Mouse (Mus musculus): Measurements from ENCODE around the gene Gm2663. TPM values are rescaled to one million over a fixed set of nuclear protein-coding genes. Genes with fewer than 3 reads are reported as not detected.

Gm2663 gene
- total and polyA plus RNA-seq, 3 experiments = not detected

DNA sequence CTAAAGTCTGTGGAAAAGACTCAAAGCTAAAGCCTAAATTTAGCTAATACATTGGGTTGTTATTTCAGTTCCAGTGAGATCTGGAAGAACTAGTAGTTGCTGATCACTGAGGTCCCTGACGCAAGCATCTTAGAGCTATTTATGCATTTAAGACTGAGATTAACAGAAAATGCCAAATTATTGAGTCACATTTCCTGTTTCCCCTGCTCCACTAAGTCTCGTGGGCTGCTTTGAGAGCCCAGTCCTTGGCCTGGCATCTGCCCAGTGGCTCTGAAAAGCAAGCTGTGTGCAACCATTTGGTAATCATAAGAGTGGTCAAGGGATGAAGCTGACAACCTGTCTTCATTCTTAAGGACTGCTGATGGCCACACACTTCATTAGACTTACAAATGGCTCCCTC lies 27.8 kb upstream of the Gm2663 start:
- DNase-seq (ENCODE audit: extremely low read depth) = no peak
- TF ChIP-seq MAX (IDR thresholded peaks at IDR 0.05; ENCODE audit: low read length) (no peak), CTCF (conservative IDR thresholded peaks at IDR 0.05 in 1 of 2, IDR thresholded peaks at IDR 0.05 in 1 of 2; ENCODE audit: low read depth in 2 of 2, low read length in 2 of 2) (no peak), MYC (IDR thresholded peaks at IDR 0.05; ENCODE audit: low read depth, low read length) (no peak), HCFC1 (IDR thresholded peaks at IDR 0.05; ENCODE audit: low read depth, low read length) (no peak), PAX5 (IDR thresholded peaks at IDR 0.05; ENCODE audit: low read length) (no peak), MXI1 (IDR thresholded peaks at IDR 0.05; ENCODE audit: low read depth, low read length) (no peak), CHD1 (IDR thresholded peaks at IDR 0.05; ENCODE audit: low read depth, low read length) (no peak), KAT2A (IDR thresholded peaks at IDR 0.05; ENCODE audit: insufficient replicate concordance, low read length) (no peak), RCOR1 (conservative IDR thresholded peaks at IDR 0.05; ENCODE audit: low read depth, low read length) (no peak)
- in situ Hi-C loops (cut with MboI; ENCODE audit: low pct_ligation_motif_present, low pct_unique_long_range_greater_than_20kb, low sequenced_read_pairs) (no loop called here), dilution Hi-C loops (cut with MboI; ENCODE audit: extremely low pct_ligation_motif_present, extremely low pct_unique_long_range_greater_than_20kb, low sequenced_read_pairs) (no loop called here)
- Histone ChIP-seq H3K36me3 (replicated peaks in 1 of 2; ENCODE audit: control insufficient read depth in 1 of 2, insufficient read depth in 1 of 2, low read length in 1 of 2) (no peaks in the 10 kb centered on the region), H3K9me3 (replicated peaks; ENCODE audit: low read length) (no peaks in the 10 kb centered on the region), H3K27ac (ENCODE audit: insufficient read depth, low read depth) (no peak overlapping the region), H3K27me3 (replicated peaks) (no peaks in the 10 kb centered on the region), H3K4me3 (replicated peaks in 1 of 3; ENCODE audit: low read depth in 2 of 3, low read length in 2 of 3, poor library complexity in 1 of 3) (no peak overlapping the region), H3K9ac (ENCODE audit: insufficient read depth, low read depth) (no peak overlapping the region), H3K4me2 (ENCODE audit: insufficient read depth, low read depth, poor library complexity, severe bottlenecking) (no peak overlapping the region), H3K4me1 (ENCODE audit: control insufficient read depth in 1 of 2, insufficient read depth in 2 of 2) (no peaks in the 10 kb centered on the region), H3K79me2 (replicated peaks; ENCODE audit: control insufficient read depth, extremely low read depth, insufficient read depth, poor library complexity, severe bottlenecking) (no peaks in the 10 kb centered on the region)

DNA sequence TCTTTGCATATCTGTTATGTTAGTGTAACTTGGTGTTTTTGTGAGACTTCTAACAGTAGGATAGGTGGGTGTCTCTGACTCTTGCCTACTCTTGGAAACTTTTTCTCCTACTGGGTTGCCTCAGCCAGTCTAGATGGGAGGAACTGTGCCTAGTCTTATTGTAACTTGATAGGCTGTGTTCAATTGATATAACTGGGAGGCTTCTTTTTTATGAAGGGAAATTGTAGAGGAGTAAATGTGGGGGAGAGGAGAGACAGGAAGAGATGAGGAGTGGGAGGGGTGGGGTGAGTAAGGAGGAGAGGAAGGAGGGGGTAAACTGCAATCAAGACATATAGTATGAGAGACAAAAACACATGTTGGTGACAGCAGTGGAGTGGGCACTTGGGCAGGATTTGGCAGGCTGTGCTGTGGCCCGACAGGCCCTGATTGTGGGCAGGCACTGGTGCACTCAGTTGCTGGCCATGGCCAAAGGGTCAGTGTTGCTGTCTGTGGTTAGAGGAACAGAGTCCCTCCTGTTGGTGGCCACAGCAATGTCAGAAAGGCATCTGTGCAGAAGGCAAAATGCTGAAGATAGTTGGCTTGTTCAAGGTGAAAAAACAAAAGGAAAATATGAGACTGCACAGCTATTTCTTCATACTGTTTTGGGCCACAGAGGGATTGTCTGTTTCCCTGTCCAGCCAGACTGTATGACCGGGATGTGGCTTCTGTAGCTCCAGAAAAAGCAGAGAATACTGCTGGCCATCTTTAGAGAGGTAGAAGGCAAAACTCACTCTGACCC lies 26.8 kb upstream of the Gm2663 start:
- in situ Hi-C loops (cut with MboI; ENCODE audit: low pct_ligation_motif_present, low pct_unique_long_range_greater_than_20kb, low sequenced_read_pairs) (no loop called here), dilution Hi-C loops (cut with MboI; ENCODE audit: extremely low pct_ligation_motif_present, extremely low pct_unique_long_range_greater_than_20kb, low sequenced_read_pairs) (no loop called here)
- no peak overlapping the region for H3K27ac ChIP-seq (ENCODE audit: insufficient read depth, low read depth)
- H3K79me2 ChIP-seq (replicated peaks; ENCODE audit: control insufficient read depth, extremely low read depth, insufficient read depth, poor library complexity, severe bottlenecking) = no peaks in the 10 kb centered on the region
- no peak overlapping the region for H3K9ac ChIP-seq (ENCODE audit: insufficient read depth, low read depth)
- H3K9me3 ChIP-seq (replicated peaks; ENCODE audit: low read length) = no peaks in the 10 kb centered on the region
- no peak for TF ChIP-seq SIN3A (IDR thresholded peaks at IDR 0.05; ENCODE audit: low read length)
- no peak for TF ChIP-seq MXI1 (IDR thresholded peaks at IDR 0.05; ENCODE audit: low read depth, low read length)
- no peak for TF ChIP-seq CHD1 (IDR thresholded peaks at IDR 0.05; ENCODE audit: low read depth, low read length)
- no peak for TF ChIP-seq ZNF384 (IDR thresholded peaks at IDR 0.05; ENCODE audit: low read depth, low read length)
- TF ChIP-seq POLR2A (IDR thresholded peaks at IDR 0.05; ENCODE audit: low read depth, low read length) = no peak
- TF ChIP-seq USF1 (IDR thresholded peaks at IDR 0.05; ENCODE audit: low read depth, low read length) = no peak
- no peak for TF ChIP-seq BHLHE40 (IDR thresholded peaks at IDR 0.05; ENCODE audit: low read depth, low read length)
- no peak for TF ChIP-seq PAX5 (IDR thresholded peaks at IDR 0.05; ENCODE audit: low read length)
- no peak for TF ChIP-seq NELFE (IDR thresholded peaks at IDR 0.05; ENCODE audit: low read depth, low read length)
- H3K4me2 ChIP-seq (ENCODE audit: insufficient read depth, low read depth, poor library complexity, severe bottlenecking) = no peak overlapping the region
- no peak overlapping the region for H3K4me3 ChIP-seq (replicated peaks in 1 of 3; ENCODE audit: low read depth in 2 of 3, low read length in 2 of 3, poor library complexity in 1 of 3)
- H3K27me3 ChIP-seq (replicated peaks) = no peaks in the 10 kb centered on the region
- no peak for DNase-seq (ENCODE audit: extremely low read depth)
- H3K36me3 ChIP-seq (replicated peaks in 1 of 2; ENCODE audit: control insufficient read depth in 1 of 2, insufficient read depth in 1 of 2, low read length in 1 of 2) = no peaks in the 10 kb centered on the region
- no peaks in the 10 kb centered on the region for H3K4me1 ChIP-seq (ENCODE audit: control insufficient read depth in 1 of 2, insufficient read depth in 2 of 2)

Measured in CH12.LX (cell line).